Mouse (Mus musculus): ENCODE measurements at regions not wholly inside any gene's neighbourhood (a gene's known extent, or its start where the extent isn't known, plus 50 kb on each side); places are given as distances from the start of the nearest gene placed in this dataset.
"Not testable (repeated sequence)": the region's sequence is repeated elsewhere in the genome, so short reads cannot be mapped to it uniquely, and the experiment has no call there.

DNA sequence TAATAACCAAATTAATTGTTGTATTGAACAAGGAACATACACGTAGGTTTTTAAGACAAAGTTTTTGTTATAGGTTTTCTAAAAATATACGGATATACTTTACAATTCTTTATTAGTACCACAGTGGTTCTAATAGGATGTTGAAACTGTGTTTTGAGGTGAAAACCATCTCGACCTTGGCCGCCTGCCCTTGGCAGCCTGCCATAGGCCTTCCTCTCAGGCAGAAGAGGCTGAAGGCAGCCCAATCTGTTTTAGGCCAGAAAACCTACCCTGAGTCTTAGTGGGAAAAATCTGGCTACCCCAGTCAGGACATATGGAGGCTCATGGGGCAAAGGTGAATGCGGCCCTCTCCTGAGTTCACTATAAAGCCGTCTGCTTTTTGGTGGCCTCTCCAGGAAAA is 1049.7 kb upstream of the 1700008P02Rik start:
- DNase-seq (ENCODE audit: low read depth), result no peak
- TF ChIP-seq POLR2A (IDR thresholded peaks at IDR 0.05; ENCODE audit: borderline replicate concordance, extremely low read depth, insufficient read depth, insufficient read length, poor library complexity, severe bottlenecking) (no peak), CTCF (IDR thresholded peaks at IDR 0.05; ENCODE audit: borderline replicate concordance, extremely low read depth, insufficient read depth, insufficient read length) (no peak)

DNA sequence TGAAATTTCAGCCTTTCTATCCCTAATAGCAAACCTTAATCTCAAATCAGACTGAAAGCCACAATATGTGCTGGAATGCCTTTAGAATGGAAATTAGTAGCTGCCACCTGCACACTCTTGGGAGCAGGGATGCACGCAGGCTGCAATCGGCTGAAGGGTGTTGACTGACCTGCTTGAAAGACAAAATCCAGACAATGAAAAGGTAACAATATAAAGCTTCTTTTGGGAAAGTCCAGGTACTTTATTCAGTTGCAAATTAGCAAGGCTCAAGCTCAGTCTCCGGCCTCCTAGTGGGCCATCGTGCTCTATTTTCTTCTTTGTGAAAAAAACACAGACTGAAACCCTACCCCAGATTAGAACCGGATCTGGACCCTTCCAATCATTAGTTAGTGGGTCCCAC is 1047.6 kb upstream of the 1700008P02Rik start:
- not testable (repeated sequence) for DNase-seq (ENCODE audit: low read depth)

DNA sequence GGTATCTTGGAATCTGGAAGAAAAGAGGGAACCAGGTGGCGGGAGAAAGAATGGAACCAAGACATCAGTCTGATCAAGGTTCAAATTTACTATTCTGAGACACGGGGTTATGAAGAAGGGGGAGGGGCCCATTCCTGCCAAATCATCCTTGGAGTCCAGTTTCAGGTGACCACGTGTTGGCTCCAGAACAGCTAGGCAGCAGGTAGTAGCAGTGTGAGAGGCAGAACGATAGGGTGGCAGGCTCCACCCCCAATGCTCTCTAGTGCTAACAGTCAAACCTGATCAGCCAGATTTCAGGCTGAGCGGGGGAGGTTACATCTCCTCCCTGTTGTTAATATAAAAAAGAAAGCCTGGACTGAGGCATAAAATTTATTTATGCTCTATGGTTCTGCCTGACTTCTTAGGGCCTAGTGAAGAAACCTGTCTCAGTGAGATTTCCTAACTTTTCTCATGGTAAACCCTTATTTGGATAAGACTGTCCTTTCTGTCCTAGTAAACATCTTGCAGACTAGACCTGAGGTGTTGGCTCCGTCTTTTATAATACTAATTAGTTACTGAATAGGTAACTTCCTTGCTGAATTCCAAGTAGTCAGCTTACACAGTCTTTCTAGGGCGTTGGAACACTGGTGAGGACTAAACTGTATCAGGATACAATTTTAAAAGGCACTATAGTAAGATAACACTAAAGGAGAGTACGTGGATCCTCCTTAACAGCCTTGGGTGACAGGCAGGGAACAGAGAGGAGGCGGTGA is 1046.3 kb upstream of the 1700008P02Rik start:
- DNase-seq (ENCODE audit: low read depth), result not testable (repeated sequence)

All from brain, embryonic 14.5 days (tissue).